Mouse (Mus musculus) myocyte (in vitro differentiated cells): ENCODE data around the gene Smpd4.

Experiments
- MYOG ChIP-seq, 3 experiments: IDR thresholded peaks; one replicate each; pipeline ENCODE4 v1.6.1; 2011; ENCODE audit warnings: control low read depth in 2 of 3, low read depth in 2 of 3, mild to moderate bottlenecking in 2 of 3; ENCODE audit not compliant: insufficient read length in 2 of 3, control insufficient read depth in 1 of 3, insufficient read depth in 1 of 3
- POLR2A ChIP-seq: IDR thresholded peaks from one replicate; pipeline ENCODE4 v1.6.1; 2011; ENCODE audit warnings: low read depth, mild to moderate bottlenecking, control low read depth, moderate library complexity; ENCODE audit not compliant: insufficient read length
- USF1 ChIP-seq: IDR thresholded peaks from one replicate; pipeline ENCODE4 v1.6.1; 2011; ENCODE audit warnings: low read depth, mild to moderate bottlenecking, control low read depth, moderate library complexity

DNA sequence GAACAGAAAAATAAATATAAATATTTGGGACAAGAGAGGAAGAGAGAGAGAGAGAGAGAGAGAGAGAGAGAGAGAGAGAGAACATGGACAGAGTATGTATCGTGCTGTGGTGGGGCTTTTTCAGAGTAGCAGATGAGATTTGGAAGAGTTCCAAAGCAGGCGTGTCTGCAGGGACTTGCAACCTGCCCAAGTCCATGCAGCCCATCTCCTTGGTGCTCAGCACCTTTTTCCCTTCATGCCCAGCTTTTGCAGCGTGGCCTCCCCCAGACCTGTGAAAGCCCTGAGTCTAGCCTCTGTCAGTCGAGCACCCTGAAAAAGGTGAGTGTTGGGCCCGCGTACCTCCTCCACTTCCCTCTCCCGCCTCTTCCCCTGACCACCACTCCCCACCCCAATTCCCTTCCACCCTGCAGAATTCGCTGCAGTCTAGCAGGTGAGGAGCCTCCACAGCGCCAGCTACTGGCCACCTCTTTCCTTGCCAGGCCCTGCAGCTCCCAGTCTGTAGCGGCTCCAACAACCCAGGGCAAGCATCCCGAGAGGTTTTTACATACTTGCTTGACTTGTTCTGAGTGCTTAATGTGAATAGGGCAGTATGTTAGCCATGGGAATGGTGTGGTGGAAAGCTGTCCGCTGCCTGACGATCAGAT lies 1.1 kb upstream of the Smpd4 start:
- TF ChIP-seq POLR2A (no peak), MYOG (IDR thresholded peaks at IDR 0.05; ENCODE audit: control insufficient read depth in 1 of 3, insufficient read depth in 1 of 3, insufficient read length in 2 of 3, low read depth in 2 of 3) (no peak), USF1 (no peak)
